Mouse (Mus musculus) midbrain, embryonic 10.5 days (tissue): Measurements from ENCODE around the gene Mertk. TPM values are rescaled to one million over a fixed set of nuclear protein-coding genes. Genes with fewer than 3 reads are reported as not detected.

Source experiments
- DNase-seq: peaks from one replicate; pipeline ENCODE4 v3.0.0-alpha.2; 2017; ENCODE audit warnings: low spot score
- H3K27ac ChIP-seq: fragments of 300-500 bp; sonication (generic); replicated peaks from 2 replicates; pipeline ENCODE4 v1.5.1; 2016; ENCODE audit warnings: mild to moderate bottlenecking
- H3K27me3 ChIP-seq: fragments of 300-500 bp; sonication (generic); 2 replicates; pipeline ENCODE4 v1.6.1; 2016; ENCODE audit warnings: low read depth, mild to moderate bottlenecking; ENCODE audit not compliant: poor library complexity, severe bottlenecking
- H3K36me3 ChIP-seq: fragments of 300-500 bp; sonication (generic); 2 replicates; pipeline ENCODE4 v1.6.1; 2016; ENCODE audit warnings: mild to moderate bottlenecking, moderate library complexity
- H3K4me1 ChIP-seq: fragments of 300-500 bp; sonication (generic); 2 replicates; pipeline ENCODE4 v1.6.1; 2016
- H3K4me3 ChIP-seq: fragments of 300-500 bp; sonication (generic); 2 replicates; pipeline ENCODE4 v1.5.1; 2016; ENCODE audit warnings: mild to moderate bottlenecking, moderate library complexity
- H3K9me3 ChIP-seq: fragments of 300-500 bp; sonication (generic); replicated peaks from 2 replicates; pipeline ENCODE4 v1.6.1; 2016; ENCODE audit warnings: mild to moderate bottlenecking
- WGBS: fragments of 180-500 bp; shearing (Covaris S2); methylation state at CpG from one replicate; pipeline ENCODE4 v1.1.7; 2016; 5-methylcytosine and 5-hydroxymethylcytosine counted together
- polyA plus RNA-seq: library from polyadenylated mRNA; unstranded; fragments of >200 nt; fragmentation: Nextera tagmentation; extraction: Ambion mirVana; gene quantifications from 2 replicates; pipeline ENCODE4 v1.2.1, GENCODE M21; 2016

The Mertk gene
- polyA plus RNA-seq, 1 experiment from 2014 or later, result 3.1 TPM

DNA sequence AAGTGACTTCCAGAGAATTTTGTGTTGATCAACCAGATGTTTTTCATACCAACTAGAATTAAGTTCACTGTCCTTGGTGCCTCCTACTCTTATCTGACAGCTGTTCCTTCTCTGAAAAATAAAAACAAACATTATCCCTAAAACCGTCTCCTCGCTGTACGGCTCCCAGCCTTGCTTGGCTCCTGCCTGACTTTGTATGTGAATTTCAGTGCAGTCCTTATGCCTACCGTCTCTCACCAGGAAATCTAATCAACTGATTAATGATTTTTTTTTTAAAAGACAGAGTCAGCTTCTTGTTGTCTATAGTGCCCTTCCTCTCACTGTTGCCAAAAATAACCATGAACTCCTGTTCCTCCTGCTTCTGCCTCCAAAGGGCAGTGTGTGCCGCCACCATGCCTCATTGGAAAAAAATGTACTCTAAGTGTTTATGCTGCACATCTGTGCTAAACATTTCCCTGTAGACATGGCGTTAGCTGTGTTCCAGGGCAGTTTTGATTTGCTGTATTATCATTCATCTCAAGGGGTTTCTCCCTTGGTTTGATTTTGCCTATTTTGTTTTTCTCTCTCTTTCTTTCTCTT is 54.6 kb downstream of the Mertk start:
- Histone ChIP-seq H3K27ac (no peak overlapping the region), H3K27me3 (no peaks in the 10 kb centered on the region), H3K4me3 (no peak overlapping the region), H3K36me3 (0 out of 2 replicates have a peak, but pooled peaks cover 2% of the 10 kb centered on the region), H3K4me1 (no peaks in the 10 kb centered on the region), H3K9me3 (no peaks in the 10 kb centered on the region)
- no peak for DNase-seq
- 77% methylated on average over 6 of the region's 6 CpGs for WGBS

DNA sequence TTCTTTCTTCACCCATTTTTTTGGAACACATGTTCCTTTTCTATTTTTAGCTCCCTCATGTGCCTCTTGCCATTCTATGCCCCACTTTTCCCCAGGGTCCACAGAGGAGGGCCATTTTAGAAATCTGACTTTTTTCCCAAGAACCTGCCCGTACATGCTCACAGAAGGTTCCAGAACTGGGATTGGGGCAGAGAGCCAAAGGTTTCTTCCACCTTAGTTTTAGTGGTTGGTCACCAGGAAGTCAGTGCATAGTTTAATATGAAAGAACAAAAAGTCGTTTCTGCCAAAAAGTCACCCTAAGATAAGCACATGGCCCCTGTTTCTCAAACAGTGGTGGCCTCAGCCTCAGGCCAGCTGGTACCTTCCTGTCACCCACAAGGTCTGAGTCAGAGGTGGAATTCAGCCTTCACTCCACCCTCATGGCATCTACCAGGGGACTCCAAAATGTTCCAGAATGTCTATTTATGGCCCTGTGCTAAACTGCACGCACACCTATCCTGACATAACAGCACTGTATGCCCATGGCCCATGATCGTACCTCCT is 56.5 kb downstream of the Mertk start:
- DNase-seq, result no peak
- 0 out of 2 replicates have a peak, but pooled peaks cover 2% of the 10 kb centered on the region for H3K36me3 ChIP-seq
- H3K27me3 ChIP-seq, result no peaks in the 10 kb centered on the region
- H3K27ac ChIP-seq, result no peak overlapping the region
- H3K9me3 ChIP-seq, result no peaks in the 10 kb centered on the region
- H3K4me1 ChIP-seq, result peaks cover 6% of the 10 kb centered on the region
- WGBS, result 90% methylated on average over 4 of the region's 4 CpGs
- no peak overlapping the region for H3K4me3 ChIP-seq

DNA sequence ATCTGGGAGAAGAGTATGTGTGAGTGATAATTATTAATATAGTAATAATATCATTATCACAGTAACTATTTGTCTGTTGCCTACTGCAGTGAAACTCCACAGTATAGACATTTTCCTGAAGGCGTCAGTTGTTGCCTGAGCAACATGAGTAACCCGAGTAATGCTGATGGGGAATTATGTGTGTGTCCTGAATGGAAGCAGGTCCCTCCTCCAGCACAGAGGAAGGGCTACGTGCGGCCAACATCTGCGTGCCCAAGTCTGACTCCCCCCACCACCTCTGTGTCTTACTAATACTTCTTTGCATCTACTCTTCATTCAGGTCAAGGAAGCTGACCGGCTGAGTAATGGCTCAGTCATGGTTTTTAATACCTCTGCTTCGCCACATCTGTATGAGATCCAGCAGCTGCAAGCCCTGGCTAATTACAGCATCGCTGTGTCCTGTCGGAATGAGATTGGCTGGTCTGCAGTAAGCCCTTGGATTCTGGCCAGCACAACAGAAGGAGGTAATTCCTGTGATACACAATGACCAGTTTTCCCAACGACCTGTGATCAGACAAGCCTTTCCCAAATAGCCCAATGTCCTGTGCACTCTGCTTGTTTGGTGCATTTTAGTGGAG is 60.1 kb downstream of the Mertk start:
- peaks cover 6% of the 10 kb centered on the region for H3K4me1 ChIP-seq
- no peak for DNase-seq
- no peaks in the 10 kb centered on the region for H3K27me3 ChIP-seq
- WGBS, result 73% methylated on average over 10 of the region's 10 CpGs
- H3K9me3 ChIP-seq, result no peaks in the 10 kb centered on the region
- H3K36me3 ChIP-seq, result 0 out of 2 replicates have a peak, but pooled peaks cover 2% of the 10 kb centered on the region
- no peak overlapping the region for H3K4me3 ChIP-seq
- H3K27ac ChIP-seq, result no peak overlapping the region

DNA sequence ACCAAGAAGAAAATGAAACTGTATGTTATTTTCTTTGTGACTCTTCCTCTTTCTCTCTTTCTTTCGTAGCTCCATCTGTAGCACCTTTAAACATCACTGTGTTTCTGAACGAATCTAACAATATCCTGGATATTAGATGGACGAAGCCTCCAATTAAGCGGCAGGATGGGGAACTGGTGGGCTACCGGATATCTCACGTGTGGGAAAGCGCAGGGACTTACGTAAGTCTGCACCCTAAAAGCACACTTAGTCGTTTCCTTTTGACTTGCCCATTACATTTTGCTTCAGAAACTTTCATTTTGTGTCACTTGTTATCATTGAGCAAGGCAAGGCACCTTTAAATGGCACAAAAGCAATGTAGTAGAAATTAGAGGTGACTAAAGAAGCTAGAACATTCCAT is 63.3 kb downstream of the Mertk start:
- no peak for DNase-seq
- Histone ChIP-seq H3K9me3 (no peaks in the 10 kb centered on the region), H3K36me3 (0 out of 2 replicates have a peak, but pooled peaks cover under 1% of the 10 kb centered on the region), H3K27me3 (no peaks in the 10 kb centered on the region), H3K4me1 (peaks cover 6% of the 10 kb centered on the region), H3K27ac (no peak overlapping the region), H3K4me3 (no peak overlapping the region)
- WGBS, result 92% methylated on average over 9 of the region's 9 CpGs

DNA sequence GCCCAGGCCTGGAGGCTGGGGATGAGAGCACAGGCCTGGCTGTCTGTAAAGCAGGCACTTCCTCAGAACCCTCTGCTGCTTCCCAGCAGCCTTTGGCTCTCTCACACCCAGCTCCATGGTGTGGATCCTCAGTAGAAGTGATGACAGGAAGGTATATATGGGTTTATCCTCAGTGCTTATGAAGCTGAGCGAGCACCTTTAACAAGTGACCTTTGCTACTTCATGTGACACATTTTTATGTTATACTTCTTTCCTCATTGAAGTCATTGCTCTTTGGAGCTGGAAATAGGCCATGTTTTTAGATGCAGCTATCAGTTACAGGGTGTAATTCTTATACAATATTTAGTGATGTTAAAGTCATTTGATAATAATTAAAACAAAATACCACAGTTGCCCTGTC is 67.0 kb downstream of the Mertk start:
- H3K36me3 ChIP-seq, result no peaks in the 10 kb centered on the region
- H3K4me1 ChIP-seq, result no peaks in the 10 kb centered on the region
- no peak for DNase-seq
- H3K27ac ChIP-seq, result no peak overlapping the region
- no peaks in the 10 kb centered on the region for H3K27me3 ChIP-seq
- H3K4me3 ChIP-seq, result no peak overlapping the region
- WGBS, result 95% methylated on average over 1 of the region's 1 CpGs
- H3K9me3 ChIP-seq, result no peaks in the 10 kb centered on the region

DNA sequence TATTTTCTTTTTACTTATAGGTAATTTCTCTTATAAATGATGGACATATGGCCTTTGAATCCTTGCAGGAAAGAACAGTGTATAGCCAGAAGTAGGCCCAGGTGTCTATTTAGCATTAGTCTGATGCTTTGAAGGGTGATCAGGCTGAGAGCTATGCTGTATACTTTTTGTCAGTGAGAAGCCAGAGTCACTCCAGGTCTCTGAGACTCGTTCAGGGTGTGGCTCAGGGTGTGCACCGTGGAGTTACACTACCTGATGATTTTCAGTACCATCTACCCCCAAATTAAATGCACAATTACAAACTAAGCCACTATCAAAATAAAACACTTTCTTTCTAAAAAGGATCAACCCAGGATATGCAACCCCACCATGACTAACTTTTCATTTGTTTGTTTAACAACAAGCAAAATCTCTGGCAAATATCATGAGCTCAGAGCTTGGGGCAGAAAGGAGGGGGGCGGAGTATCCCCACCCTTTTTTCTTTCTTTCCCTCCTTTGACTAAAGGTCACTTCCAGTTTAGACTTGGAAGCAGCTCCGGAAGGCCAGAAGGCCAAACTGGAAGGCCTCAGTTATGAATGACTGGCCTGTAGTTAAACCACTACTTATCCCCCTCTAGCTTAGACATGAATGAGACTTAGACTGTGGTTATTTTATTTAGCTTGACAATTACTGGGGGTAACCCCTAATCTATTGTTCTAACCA is 69.9 kb downstream of the Mertk start:
- no peak for DNase-seq
- H3K4me3 ChIP-seq, result no peak overlapping the region
- no peaks in the 10 kb centered on the region for H3K36me3 ChIP-seq
- peaks cover 4% of the 10 kb centered on the region; the same call in 1 of the 2 replicates for H3K4me1 ChIP-seq
- WGBS, result 88% methylated on average over 4 of the region's 4 CpGs
- H3K27me3 ChIP-seq, result no peaks in the 10 kb centered on the region
- H3K9me3 ChIP-seq, result no peaks in the 10 kb centered on the region
- no peak overlapping the region for H3K27ac ChIP-seq

DNA sequence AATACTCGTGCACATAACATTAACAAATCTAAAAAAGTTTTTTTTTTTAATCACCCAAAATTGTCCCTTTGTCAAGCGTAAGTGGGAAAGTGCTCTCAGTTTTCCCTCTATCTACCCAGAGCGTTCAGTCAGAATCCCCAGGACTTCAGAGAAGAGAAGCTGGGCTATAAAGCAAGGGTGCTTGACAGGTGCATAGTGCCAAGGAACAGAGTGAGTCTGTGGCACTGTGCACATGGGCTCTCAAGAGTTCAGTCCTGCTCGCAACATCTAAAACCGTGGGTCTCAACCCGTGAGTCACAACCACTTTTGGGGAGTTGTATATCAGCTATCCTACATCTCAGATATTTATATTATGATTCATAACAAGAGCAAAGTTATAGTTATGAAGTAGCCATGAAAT is 71.8 kb downstream of the Mertk start:
- Histone ChIP-seq H3K36me3 (no peaks in the 10 kb centered on the region), H3K4me1 (peaks cover 4% of the 10 kb centered on the region; the same call in 1 of the 2 replicates), H3K27me3 (no peaks in the 10 kb centered on the region), H3K4me3 (no peak overlapping the region), H3K9me3 (no peaks in the 10 kb centered on the region), H3K27ac (no peak overlapping the region)
- WGBS, result 89% methylated on average over 6 of the region's 6 CpGs
- DNase-seq, result no peak

DNA sequence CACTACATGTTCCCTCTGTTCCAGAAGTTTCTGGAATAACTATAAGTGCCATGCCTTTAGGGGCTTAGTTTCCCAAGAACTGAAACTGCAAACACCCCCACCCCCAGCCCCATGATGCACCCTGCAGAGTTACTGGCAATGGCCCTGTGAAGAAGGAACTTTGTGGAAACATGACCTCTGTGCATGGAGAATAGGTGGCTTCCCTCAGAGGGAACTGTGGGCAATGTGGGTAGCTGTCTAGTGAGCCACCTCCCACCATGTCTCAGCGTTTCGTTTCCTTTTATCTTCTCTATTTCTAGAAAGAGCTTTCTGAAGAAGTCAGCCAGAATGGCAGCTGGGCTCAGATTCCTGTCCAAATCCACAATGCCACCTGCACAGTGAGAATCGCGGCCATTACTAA is 72.3 kb downstream of the Mertk start:
- no peak overlapping the region for H3K27ac ChIP-seq
- H3K4me1 ChIP-seq, result peaks cover 4% of the 10 kb centered on the region; the same call in 1 of the 2 replicates
- WGBS, result 90% methylated on average over 4 of the region's 4 CpGs
- no peaks in the 10 kb centered on the region for H3K36me3 ChIP-seq
- no peaks in the 10 kb centered on the region for H3K27me3 ChIP-seq
- H3K4me3 ChIP-seq, result no peak overlapping the region
- H3K9me3 ChIP-seq, result no peaks in the 10 kb centered on the region
- no peak for DNase-seq

DNA sequence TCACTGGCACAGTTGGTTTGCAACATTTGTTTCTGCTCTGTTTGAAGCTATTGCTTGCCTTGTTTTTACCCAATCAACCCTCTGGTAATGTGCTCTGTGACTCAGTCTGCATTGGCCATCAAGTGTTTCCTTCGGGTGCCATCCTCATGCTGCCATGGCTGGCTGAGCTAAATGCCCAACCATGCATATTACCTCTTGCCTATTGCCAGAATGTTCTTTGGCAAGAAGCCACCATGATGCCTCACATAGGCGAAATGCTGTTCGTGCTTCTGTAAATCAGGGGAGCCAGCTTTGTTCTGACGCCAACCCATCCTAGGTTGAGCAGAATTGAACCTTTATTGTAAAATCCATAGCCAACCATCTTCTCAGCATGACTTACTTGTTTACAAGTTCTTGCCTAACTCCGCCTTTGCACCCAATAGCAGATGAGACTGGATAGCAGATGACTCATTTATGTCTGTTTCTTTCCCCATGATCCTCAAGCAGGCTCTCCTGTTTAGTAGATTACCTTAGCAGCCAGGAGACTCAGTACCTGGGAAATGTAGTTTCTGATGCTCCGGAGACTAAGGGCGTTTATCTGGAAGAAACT is 73.1 kb downstream of the Mertk start:
- Histone ChIP-seq H3K27ac (no peak overlapping the region), H3K36me3 (no peaks in the 10 kb centered on the region), H3K4me1 (peaks cover 4% of the 10 kb centered on the region; the same call in 1 of the 2 replicates), H3K27me3 (no peaks in the 10 kb centered on the region), H3K9me3 (no peaks in the 10 kb centered on the region), H3K4me3 (no peak overlapping the region)
- WGBS, result 91% methylated on average over 7 of the region's 7 CpGs
- DNase-seq, result no peak

DNA sequence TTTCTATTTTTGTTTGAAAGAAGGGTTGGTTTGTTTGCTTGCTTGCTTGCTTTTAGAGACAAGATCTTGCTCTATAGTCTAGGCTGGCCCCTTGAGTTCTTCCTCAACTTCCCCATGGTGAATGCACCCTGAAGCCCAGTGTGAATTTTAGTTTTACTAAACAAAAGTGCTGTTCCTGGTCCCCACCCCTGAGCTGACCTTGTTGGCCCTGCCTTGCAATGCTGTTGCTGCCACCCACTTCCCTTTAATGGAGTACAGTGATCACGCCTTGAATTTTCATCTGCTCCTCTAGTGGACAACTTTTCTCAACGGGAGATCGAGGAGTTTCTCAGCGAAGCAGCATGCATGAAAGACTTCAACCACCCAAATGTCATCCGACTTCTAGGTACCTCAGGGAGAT is 83.5 kb downstream of the Mertk start:
- Histone ChIP-seq H3K9me3 (no peaks in the 10 kb centered on the region), H3K27ac (no peak overlapping the region), H3K4me1 (peaks cover 10% of the 10 kb centered on the region), H3K36me3 (peaks cover 3% of the 10 kb centered on the region; the same call in 1 of the 2 replicates), H3K27me3 (no peaks in the 10 kb centered on the region), H3K4me3 (no peak overlapping the region)
- no peak for DNase-seq
- 93% methylated on average over 5 of the region's 5 CpGs for WGBS

DNA sequence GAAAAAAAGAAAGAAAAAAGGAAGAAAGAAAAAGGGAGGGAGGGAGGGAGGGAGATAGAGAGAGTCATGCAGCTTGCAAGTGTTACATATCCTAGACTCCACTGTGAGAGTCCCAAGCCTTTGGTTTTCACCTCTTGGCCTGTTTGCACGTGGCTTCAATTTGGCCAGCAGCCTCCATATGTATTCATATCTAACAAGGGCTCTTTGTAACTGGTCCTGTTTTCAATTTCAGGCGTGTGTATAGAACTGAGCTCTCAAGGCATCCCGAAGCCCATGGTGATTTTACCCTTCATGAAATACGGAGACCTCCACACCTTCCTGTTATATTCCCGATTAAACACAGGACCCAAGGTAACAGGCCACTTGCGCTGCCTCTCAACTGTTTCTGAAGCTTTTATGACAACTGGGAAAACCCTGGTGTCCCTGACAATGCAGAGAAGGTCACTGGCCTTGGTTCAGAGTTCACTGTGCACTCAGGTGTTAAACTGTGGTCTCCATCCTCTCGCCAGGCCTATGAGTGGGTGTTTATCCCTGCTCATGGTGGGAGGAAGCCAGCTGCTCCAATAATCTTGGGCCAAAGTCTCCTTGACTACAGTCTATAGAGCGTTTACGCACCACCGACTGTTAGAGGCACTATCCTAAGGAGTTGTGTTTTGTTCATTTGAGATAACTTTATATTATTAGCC is 85.0 kb downstream of the Mertk start:
- DNase-seq, result no peak

DNA sequence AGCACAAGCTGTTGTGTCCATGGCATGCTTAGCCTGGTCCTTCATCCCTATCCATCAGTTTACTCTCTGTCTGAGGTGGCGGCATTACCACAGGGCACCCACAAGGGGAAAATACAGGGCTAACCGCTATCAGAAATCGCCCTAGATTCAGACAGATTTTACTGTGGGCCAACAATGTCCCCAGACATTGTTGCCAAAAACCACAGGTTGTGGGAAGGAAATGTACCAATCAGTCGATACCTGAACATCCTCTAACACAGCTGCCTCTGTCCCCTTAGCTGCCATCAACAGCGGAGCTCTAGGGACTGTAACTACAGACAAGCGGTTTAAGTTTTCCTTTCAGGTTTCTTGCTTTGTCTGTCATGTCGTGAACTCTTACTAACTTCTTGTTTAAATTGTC is 86.1 kb downstream of the Mertk start:
- H3K4me1 ChIP-seq, result peaks cover 10% of the 10 kb centered on the region
- H3K36me3 ChIP-seq, result peaks cover 3% of the 10 kb centered on the region; the same call in 1 of the 2 replicates
- H3K4me3 ChIP-seq, result no peak overlapping the region
- no peak overlapping the region for H3K27ac ChIP-seq
- 93% methylated on average over 7 of the region's 7 CpGs for WGBS
- no peaks in the 10 kb centered on the region for H3K27me3 ChIP-seq
- DNase-seq, result no peak
- no peaks in the 10 kb centered on the region for H3K9me3 ChIP-seq

More for the DNA sequence above, 85.0 kb downstream of the Mertk start:
- WGBS, result 83% methylated on average over 10 of the region's 10 CpGs
- Histone ChIP-seq H3K27me3 (no peaks in the 10 kb centered on the region), H3K4me1 (peaks cover 10% of the 10 kb centered on the region), H3K4me3 (no peak overlapping the region), H3K36me3 (peaks cover 3% of the 10 kb centered on the region; the same call in 1 of the 2 replicates), H3K9me3 (no peaks in the 10 kb centered on the region), H3K27ac (no peak overlapping the region)
